Mouse (Mus musculus) hindbrain, postnatal 0 days (tissue): ENCODE measurements around the gene Xlr5a. TPM values are rescaled to one million over a fixed set of nuclear protein-coding genes. Genes with fewer than 3 reads are reported as not detected.
A peak's percentile ranks its signal among the peaks of the same experiment; 100 is the strongest.
"Not testable (repeated sequence)": the region's sequence is repeated elsewhere in the genome, so short reads cannot be mapped to it uniquely, and the experiment has no call there.

ENCODE experiments used
- ATAC-seq: fragments of 200-750 bp; cut with Nextera tagmentation; 2 replicates; pipeline ENCODE4 v1.8.0; 2017; ENCODE audit warnings: mild to moderate bottlenecking, moderate TSS enrichment, moderate library complexity
- DNase-seq: peaks from one replicate; pipeline ENCODE4 v3.0.0-alpha.2; 2015; ENCODE audit warnings: low spot score
- H3K27ac ChIP-seq: fragments of 300-500 bp; sonication (generic); 2 replicates; pipeline ENCODE4 v1.5.1; 2014; ENCODE audit warnings: mild to moderate bottlenecking
- H3K27me3 ChIP-seq: fragments of 300-500 bp; sonication (generic); 2 replicates; pipeline ENCODE4 v1.6.1; 2014; ENCODE audit warnings: low read length, mixed read lengths; ENCODE audit not compliant: insufficient read depth
- H3K36me3 ChIP-seq: fragments of 300-500 bp; sonication (generic); 2 replicates; pipeline ENCODE4 v1.6.1; 2014; ENCODE audit warnings: low read length, mixed read lengths; ENCODE audit not compliant: insufficient read depth
- H3K4me1 ChIP-seq: fragments of 300-500 bp; sonication (generic); 2 replicates; pipeline ENCODE4 v1.6.1; 2014; ENCODE audit warnings: antibody characterized with exemption, low read length, mixed read lengths; ENCODE audit not compliant: insufficient read depth
- H3K4me2 ChIP-seq: fragments of 300-500 bp; sonication (generic); 2 replicates; pipeline ENCODE4 v1.6.1; 2014; ENCODE audit warnings: low read depth, mild to moderate bottlenecking, low read length, moderate library complexity, mixed read lengths
- H3K4me3 ChIP-seq: fragments of 300-500 bp; sonication (generic); 2 replicates; pipeline ENCODE4 v1.5.1; 2014; ENCODE audit warnings: low read length
- H3K9ac ChIP-seq: fragments of 300-500 bp; sonication (generic); replicated peaks from 2 replicates; pipeline ENCODE4 v1.6.1; 2014; ENCODE audit warnings: mild to moderate bottlenecking, low read length, moderate library complexity, mixed read lengths
- H3K9me3 ChIP-seq: fragments of 300-500 bp; sonication (generic); 2 replicates; pipeline ENCODE4 v1.6.1; 2016; ENCODE audit warnings: low read length, mixed read lengths
- CTCF ChIP-seq: IDR thresholded peaks from 2 replicates; pipeline ENCODE4 v1.5.1; 2016; ENCODE audit warnings: antibody characterized with exemption, control low read depth, low read depth
- WGBS: fragments of 180-500 bp; shearing (Covaris S2); extraction: QIAGEN DNeasy Blood & Tissue Kit; methylation state at CpG from one replicate; pipeline ENCODE4 v1.1.7; 2014; 5-methylcytosine and 5-hydroxymethylcytosine counted together
- polyA plus RNA-seq: library from polyadenylated mRNA; unstranded; fragments of >200 nt; fragmentation: Nextera tagmentation; extraction: Ambion mirVana; gene quantifications from 2 replicates; pipeline ENCODE4 v1.2.1, GENCODE M21; 2015
- total RNA-seq: library from RNA; depleted of rRNA; stranded (reverse); fragments of >200 nt; gene quantifications from 2 replicates; pipeline ENCODE4 v1.2.3, GENCODE M21; 2014; rRNA removed

The Xlr5a gene
- not detected in 2 replicates for total RNA-seq
- not detected in 2 replicates for polyA plus RNA-seq

DNA sequence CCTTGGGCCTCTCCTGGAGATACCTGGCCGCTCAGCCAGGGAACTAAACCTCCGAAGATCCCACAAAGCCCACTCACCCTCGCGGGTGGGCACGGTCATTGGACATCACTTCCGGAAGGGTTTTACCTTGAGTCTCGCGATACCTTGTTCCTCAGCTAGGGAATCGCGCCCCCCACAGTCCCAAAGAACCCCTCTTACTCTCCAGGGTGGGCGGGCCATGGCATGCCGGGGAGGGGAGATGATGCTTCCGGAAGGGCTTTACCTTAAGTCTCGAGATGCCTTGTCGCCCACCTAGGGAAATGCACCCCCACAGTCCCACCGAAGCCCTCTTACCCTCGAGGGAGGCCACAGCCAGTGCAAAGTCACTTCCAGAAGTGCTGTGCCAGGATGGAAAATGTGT lies at the start of gene Xlr5a, which contains the start of gene Xlr5c:
TSS of gene Xlr5a (minus strand) at position 101 of the 400 bp plus-strand sequence.
TSS of gene Xlr5c (minus strand) at position 101 of the 400 bp plus-strand sequence.
- not testable (repeated sequence) for H3K36me3 ChIP-seq, H3K4me3 ChIP-seq, H3K4me1 ChIP-seq, DNase-seq, ATAC-seq, H3K27me3 ChIP-seq, H3K9me3 ChIP-seq, H3K4me2 ChIP-seq, H3K9ac ChIP-seq, H3K27ac ChIP-seq
- whole genome bisulfite sequencing = 92% methylated on average over 15 of the region's 17 CpGs

GRCm38 (mm10) chrX:73342483-73342895 lies 49.7 kb upstream of the Xlr5a start, which contains the start of gene Zfp275:
TSS of gene Zfp275 (plus strand) at chrX:73342621.
- H3K4me2 ChIP-seq = peak within 1 kb of the TSS; percentile 60
- no peaks in the 10 kb centered on the region for H3K27me3 ChIP-seq
- peak; percentile 97 for ATAC-seq
- TF ChIP-seq CTCF = no peak
- no peaks in the 10 kb centered on the region for H3K4me1 ChIP-seq
- peak within 1 kb of the TSS; percentile 53 for H3K4me3 ChIP-seq
- no peaks in the 10 kb centered on the region for H3K9me3 ChIP-seq
- H3K9ac ChIP-seq = peak within 1 kb of the TSS; percentile 66
- 30% methylated on average over 37 of the region's 37 CpGs for WGBS
- no peaks in the 10 kb centered on the region for H3K36me3 ChIP-seq
- DNase-seq = peak; percentile 81
- H3K27ac ChIP-seq = peak within 1 kb of the TSS; percentile 80

GRCm38 (mm10) chrX:73342068-73342467 lies 49.3 kb upstream of the Xlr5a start:
- peak overlapping the region; percentile 60 for H3K4me2 ChIP-seq
- ATAC-seq = peak; percentile 44
- peak overlapping the region; percentile 66; the same call in 1 of the 2 replicates for H3K9ac ChIP-seq
- no peaks in the 10 kb centered on the region for H3K4me1 ChIP-seq
- H3K4me3 ChIP-seq = peak overlapping the region; percentile 53
- 42% methylated on average over 3 of the region's 3 CpGs for WGBS
- H3K27ac ChIP-seq = peak overlapping the region; percentile 80; the same call in 1 of the 2 replicates
- no peak for TF ChIP-seq CTCF
- H3K36me3 ChIP-seq = no peaks in the 10 kb centered on the region
- no peak for DNase-seq
- H3K9me3 ChIP-seq = no peaks in the 10 kb centered on the region
- no peaks in the 10 kb centered on the region for H3K27me3 ChIP-seq

- DNase-seq (no peak), ATAC-seq (no peak)
- no peak for TF ChIP-seq CTCF
- Histone ChIP-seq H3K36me3 (no peaks in the 10 kb centered on the region), H3K27ac (no peak overlapping the region), H3K4me1 (no peaks in the 10 kb centered on the region), H3K4me2 (no peak overlapping the region), H3K4me3 (no peak overlapping the region), H3K9ac (no peak overlapping the region), H3K27me3 (no peaks in the 10 kb centered on the region), H3K9me3 (no peaks in the 10 kb centered on the region)
- 61% methylated on average over 1 of the region's 1 CpGs for WGBS
Observed at GRCm38 (mm10) chrX:73341473-73341872, 48.7 kb upstream of the Xlr5a start.

GRCm38 (mm10) chrX:73336740-73337139 lies 44.0 kb upstream of the Xlr5a start, which contains the start of gene Gm45015:
TSS of gene Gm45015 (minus strand) at chrX:73336840.
- H3K27me3 ChIP-seq = no peaks in the 10 kb centered on the region
- no peak for TF ChIP-seq CTCF
- no peak for DNase-seq

DNA sequence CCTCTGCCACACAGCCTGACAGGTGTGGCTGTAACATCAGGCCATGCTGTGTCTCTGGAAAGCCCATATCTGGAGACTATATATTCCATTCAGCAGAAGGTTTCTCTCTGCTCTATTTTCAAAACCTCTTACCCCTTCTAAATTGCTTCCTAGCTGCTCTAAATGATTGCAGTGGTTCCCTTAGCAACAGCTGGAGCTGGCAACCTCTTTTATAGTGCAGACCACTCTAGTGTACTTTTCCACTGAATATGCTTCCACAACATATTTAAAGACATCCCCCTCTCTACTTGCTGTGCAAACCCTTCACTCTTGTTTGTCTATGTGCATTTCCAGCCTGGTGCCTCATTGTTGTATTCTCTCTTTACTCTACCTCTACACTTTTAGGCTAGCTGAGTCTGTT lies 40.8 kb upstream of the Xlr5a start:
- no peaks in the 10 kb centered on the region for H3K27me3 ChIP-seq
- H3K36me3 ChIP-seq = no peaks in the 10 kb centered on the region
- DNase-seq = peak; percentile 4
- H3K4me3 ChIP-seq = no peak overlapping the region
- H3K9me3 ChIP-seq = no peaks in the 10 kb centered on the region
- no peak overlapping the region for H3K27ac ChIP-seq
- H3K4me2 ChIP-seq = no peak overlapping the region
- 0 out of 2 replicates have a peak, but pooled peaks have one; percentile 24 for ATAC-seq
- H3K4me1 ChIP-seq = no peaks in the 10 kb centered on the region
- TF ChIP-seq CTCF = no peak
- H3K9ac ChIP-seq = no peak overlapping the region

More at GRCm38 (mm10) chrX:73336740-73337139, 44.0 kb upstream of the Xlr5a start, which contains the start of gene Gm45015:
- no peaks in the 10 kb centered on the region for H3K9me3 ChIP-seq
- H3K4me2 ChIP-seq = no peak within 1 kb of the TSS
- no peaks in the 10 kb centered on the region for H3K36me3 ChIP-seq
- H3K9ac ChIP-seq = no peak within 1 kb of the TSS
- no peak within 1 kb of the TSS for H3K27ac ChIP-seq
- no peaks in the 10 kb centered on the region for H3K4me1 ChIP-seq
- no peak for ATAC-seq
- H3K4me3 ChIP-seq = no peak within 1 kb of the TSS
- 90% methylated on average over 4 of the region's 4 CpGs for WGBS

DNA sequence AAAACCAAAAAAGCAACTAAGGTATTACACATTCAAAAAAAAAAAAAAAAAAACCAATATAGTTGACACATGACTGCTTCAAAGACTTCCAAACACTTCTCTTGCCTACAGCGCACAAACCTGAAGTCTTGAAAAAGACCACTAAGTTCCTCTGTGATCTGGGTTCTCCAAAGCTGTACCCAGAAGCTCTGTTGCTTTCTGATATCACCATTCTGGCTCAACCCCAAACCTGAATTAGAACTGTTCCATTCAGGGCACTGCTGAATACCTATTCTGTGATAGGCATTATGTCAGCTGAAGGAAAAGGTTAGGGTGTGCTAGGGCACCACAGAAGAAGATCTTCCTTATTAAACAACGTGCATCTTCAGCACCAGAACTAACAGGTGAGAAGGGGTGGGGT lies 34.4 kb upstream of the Xlr5a start:
- no peaks in the 10 kb centered on the region for H3K36me3 ChIP-seq
- no peaks in the 10 kb centered on the region for H3K27me3 ChIP-seq
- H3K9ac ChIP-seq = no peak overlapping the region
- H3K9me3 ChIP-seq = no peaks in the 10 kb centered on the region
- no peak for TF ChIP-seq CTCF
- DNase-seq = no peak
- no peaks in the 10 kb centered on the region for H3K4me1 ChIP-seq
- no peak overlapping the region for H3K4me3 ChIP-seq
- no peak for ATAC-seq
- 80% methylated on average over 2 of the region's 2 CpGs for WGBS
- no peak overlapping the region for H3K27ac ChIP-seq
- H3K4me2 ChIP-seq = no peak overlapping the region
